Mouse (Mus musculus): Measurements from ENCODE around the gene Slc25a47. TPM values are rescaled to one million over a fixed set of nuclear protein-coding genes. Genes with fewer than 3 reads are reported as not detected.

Slc25a47 gene
- polyA plus RNA-seq, 1 experiment from 2014 or later: 10.1 TPM

DNA sequence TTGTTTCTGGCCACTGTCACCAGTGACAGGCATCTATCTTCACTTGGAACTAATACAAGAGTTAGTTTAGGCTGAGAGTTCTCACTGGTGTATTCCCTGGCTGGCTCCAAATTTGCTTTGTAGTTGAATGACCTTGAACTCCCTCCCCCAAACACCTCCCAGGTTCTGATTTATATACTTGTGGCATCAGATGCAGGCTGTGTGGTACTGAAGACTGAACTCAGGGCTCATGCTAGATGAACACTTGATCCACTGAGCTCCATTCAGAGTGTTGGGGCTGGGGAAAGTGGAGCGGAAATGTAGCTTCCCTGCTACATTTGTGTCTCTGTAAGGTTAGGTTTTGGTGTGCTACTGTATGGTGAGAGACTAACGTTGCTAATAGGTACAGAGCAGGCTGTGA lies 31.5 kb upstream of the Slc25a47 start:
- WGBS: 90% methylated on average over 2 of the region's 2 CpGs
- 0 out of 2 replicates have a peak, but pooled peaks cover 4% of the 10 kb centered on the region for H3K36me3 ChIP-seq (ENCODE audit: control insufficient read depth, insufficient read depth, low read length)
- no peak for ATAC-seq (ENCODE audit: low FRiP score)

DNA sequence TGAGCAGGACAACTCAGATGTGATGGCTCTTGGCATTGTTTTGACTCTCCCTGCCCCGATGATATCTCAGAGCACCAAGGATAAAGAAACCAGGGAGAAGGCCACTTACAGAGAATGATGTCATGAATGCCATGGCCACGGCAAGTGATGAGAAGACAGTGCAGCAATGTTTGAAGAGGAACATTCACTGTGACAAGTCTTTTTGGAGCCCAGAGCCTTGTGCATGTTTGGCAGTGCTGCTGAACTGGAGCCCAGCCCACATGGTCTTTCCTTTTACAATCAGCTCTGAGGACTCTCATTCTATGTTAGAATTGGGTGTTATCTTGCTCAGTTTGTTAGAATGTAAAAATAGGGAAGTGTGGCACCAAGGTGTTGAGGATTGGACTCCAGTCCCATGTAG lies 27.4 kb upstream of the Slc25a47 start:
- Histone ChIP-seq H3K4me1 (replicated peaks; ENCODE audit: control insufficient read depth, insufficient read depth, low read length) (no peaks in the 10 kb centered on the region), H3K9ac (ENCODE audit: low read depth, low read length) (no peak overlapping the region), H3K27ac (ENCODE audit: low read depth, low read length) (no peak overlapping the region), H3K4me2 (replicated peaks; ENCODE audit: low read depth, low read length) (no peak overlapping the region), H3K36me3 (ENCODE audit: control insufficient read depth, insufficient read depth, low read length) (0 out of 2 replicates have a peak, but pooled peaks cover 6% of the 10 kb centered on the region), H3K4me3 (ENCODE audit: low read depth, low read length) (no peak overlapping the region), H3K27me3 (ENCODE audit: control insufficient read depth, insufficient read depth, low read length) (no peaks in the 10 kb centered on the region), H3K9me3 (ENCODE audit: control insufficient read depth, low read length) (no peaks in the 10 kb centered on the region)
- WGBS: 93% methylated on average over 2 of the region's 2 CpGs
- DNase-seq (ENCODE audit: low spot score) (no peak), ATAC-seq (ENCODE audit: low FRiP score) (no peak)

More for the DNA sequence above, 31.5 kb upstream of the Slc25a47 start:
- DNase-seq (ENCODE audit: low spot score): no peak
- Histone ChIP-seq H3K4me1 (replicated peaks; ENCODE audit: control insufficient read depth, insufficient read depth, low read length) (no peaks in the 10 kb centered on the region), H3K9ac (ENCODE audit: low read depth, low read length) (no peak overlapping the region), H3K9me3 (ENCODE audit: control insufficient read depth, low read length) (no peaks in the 10 kb centered on the region), H3K4me3 (ENCODE audit: low read depth, low read length) (no peak overlapping the region), H3K4me2 (replicated peaks; ENCODE audit: low read depth, low read length) (no peak overlapping the region), H3K27ac (ENCODE audit: low read depth, low read length) (no peak overlapping the region), H3K27me3 (ENCODE audit: control insufficient read depth, insufficient read depth, low read length) (no peaks in the 10 kb centered on the region)

DNA sequence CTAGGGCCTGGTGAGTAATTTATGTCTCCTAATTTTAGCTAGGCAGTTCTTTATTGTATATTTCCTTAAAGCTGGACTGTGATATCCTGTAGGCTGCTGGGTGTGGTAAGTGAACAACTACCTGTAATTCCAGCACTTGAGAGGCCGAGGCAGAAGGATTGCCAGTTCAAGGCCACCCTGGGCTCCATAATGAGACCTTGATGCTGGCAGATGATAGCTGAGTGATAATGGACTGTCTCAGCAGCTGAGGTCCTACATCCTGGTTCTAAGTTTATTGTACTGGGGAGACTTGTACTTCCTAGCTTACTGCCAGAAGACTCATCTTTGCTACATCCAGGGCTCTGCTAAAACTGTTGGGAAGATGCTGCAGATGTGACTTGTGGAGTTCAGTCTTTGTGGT lies 26.1 kb upstream of the Slc25a47 start:
- H3K4me2 ChIP-seq (replicated peaks; ENCODE audit: low read depth, low read length): no peak overlapping the region
- H3K27ac ChIP-seq (ENCODE audit: low read depth, low read length): no peak overlapping the region
- DNase-seq (ENCODE audit: low spot score) (no peak), ATAC-seq (ENCODE audit: low FRiP score) (no peak)
- 0 out of 2 replicates have a peak, but pooled peaks cover 6% of the 10 kb centered on the region for H3K36me3 ChIP-seq (ENCODE audit: control insufficient read depth, insufficient read depth, low read length)
- H3K9me3 ChIP-seq (ENCODE audit: control insufficient read depth, low read length): no peaks in the 10 kb centered on the region
- no peaks in the 10 kb centered on the region for H3K4me1 ChIP-seq (replicated peaks; ENCODE audit: control insufficient read depth, insufficient read depth, low read length)
- H3K9ac ChIP-seq (ENCODE audit: low read depth, low read length): no peak overlapping the region
- no peaks in the 10 kb centered on the region for H3K27me3 ChIP-seq (ENCODE audit: control insufficient read depth, insufficient read depth, low read length)
- WGBS: 97% methylated on average over 1 of the region's 1 CpGs
- no peak overlapping the region for H3K4me3 ChIP-seq (ENCODE audit: low read depth, low read length)

DNA sequence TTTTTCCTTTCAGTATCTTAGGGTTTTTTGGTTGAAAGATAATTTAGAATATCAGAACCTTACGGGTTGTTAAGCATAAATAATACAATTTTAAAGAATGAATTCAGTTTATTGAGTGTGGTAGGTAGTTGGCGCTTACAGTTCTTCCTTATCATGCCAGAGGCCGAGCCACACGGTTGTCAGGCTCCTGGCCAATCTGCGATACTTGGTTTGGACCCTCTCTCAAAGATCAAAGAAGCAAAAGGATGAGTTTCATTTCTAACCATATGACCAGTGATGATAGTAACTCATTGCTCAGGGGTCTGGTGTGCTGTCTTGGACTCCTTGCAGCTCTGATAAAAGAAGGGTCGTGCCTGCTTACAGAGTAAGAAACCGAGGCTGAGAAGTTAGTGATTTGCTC lies 25.5 kb upstream of the Slc25a47 start:
- H3K4me2 ChIP-seq (replicated peaks; ENCODE audit: low read depth, low read length): no peak overlapping the region
- H3K4me1 ChIP-seq (replicated peaks; ENCODE audit: control insufficient read depth, insufficient read depth, low read length): no peaks in the 10 kb centered on the region
- no peaks in the 10 kb centered on the region for H3K9me3 ChIP-seq (ENCODE audit: control insufficient read depth, low read length)
- no peak overlapping the region for H3K9ac ChIP-seq (ENCODE audit: low read depth, low read length)
- H3K27ac ChIP-seq (ENCODE audit: low read depth, low read length): no peak overlapping the region
- peaks cover 8% of the 10 kb centered on the region; the same call in 1 of the 2 replicates for H3K36me3 ChIP-seq (ENCODE audit: control insufficient read depth, insufficient read depth, low read length)
- ATAC-seq (ENCODE audit: low FRiP score) (no peak), DNase-seq (ENCODE audit: low spot score) (no peak)
- WGBS: 95% methylated on average over 7 of the region's 7 CpGs
- no peak overlapping the region for H3K4me3 ChIP-seq (ENCODE audit: low read depth, low read length)
- no peaks in the 10 kb centered on the region for H3K27me3 ChIP-seq (ENCODE audit: control insufficient read depth, insufficient read depth, low read length)

DNA sequence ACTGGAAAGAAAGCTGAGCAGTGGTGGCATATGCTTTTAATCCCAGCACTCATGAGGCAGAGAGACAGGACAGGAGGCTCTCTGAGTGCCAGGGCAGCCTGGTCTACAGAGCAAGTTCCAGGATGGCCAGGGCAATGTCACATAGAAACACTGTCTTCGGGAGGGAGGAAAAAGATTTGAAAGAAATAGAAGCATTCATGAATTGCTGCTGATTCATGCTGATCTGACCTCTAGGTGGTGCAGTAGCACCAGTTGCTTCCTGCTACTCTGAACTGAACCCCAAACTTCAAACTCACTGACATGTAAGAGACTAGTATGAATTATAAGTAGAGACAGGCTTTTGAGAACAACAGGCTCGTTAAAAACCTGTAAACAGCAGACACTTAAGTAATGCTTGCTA lies 24.7 kb upstream of the Slc25a47 start:
- Histone ChIP-seq H3K4me3 (ENCODE audit: low read depth, low read length) (no peak overlapping the region), H3K27ac (ENCODE audit: low read depth, low read length) (no peak overlapping the region), H3K27me3 (ENCODE audit: control insufficient read depth, insufficient read depth, low read length) (no peaks in the 10 kb centered on the region), H3K4me2 (replicated peaks; ENCODE audit: low read depth, low read length) (no peak overlapping the region), H3K9me3 (ENCODE audit: control insufficient read depth, low read length) (no peaks in the 10 kb centered on the region), H3K9ac (ENCODE audit: low read depth, low read length) (no peak overlapping the region), H3K4me1 (replicated peaks; ENCODE audit: control insufficient read depth, insufficient read depth, low read length) (no peaks in the 10 kb centered on the region), H3K36me3 (ENCODE audit: control insufficient read depth, insufficient read depth, low read length) (peaks cover 8% of the 10 kb centered on the region; the same call in 1 of the 2 replicates)
- WGBS: 74% methylated on average over 2 of the region's 2 CpGs
- ATAC-seq (ENCODE audit: low FRiP score): no peak
- no peak for DNase-seq (ENCODE audit: low spot score)

DNA sequence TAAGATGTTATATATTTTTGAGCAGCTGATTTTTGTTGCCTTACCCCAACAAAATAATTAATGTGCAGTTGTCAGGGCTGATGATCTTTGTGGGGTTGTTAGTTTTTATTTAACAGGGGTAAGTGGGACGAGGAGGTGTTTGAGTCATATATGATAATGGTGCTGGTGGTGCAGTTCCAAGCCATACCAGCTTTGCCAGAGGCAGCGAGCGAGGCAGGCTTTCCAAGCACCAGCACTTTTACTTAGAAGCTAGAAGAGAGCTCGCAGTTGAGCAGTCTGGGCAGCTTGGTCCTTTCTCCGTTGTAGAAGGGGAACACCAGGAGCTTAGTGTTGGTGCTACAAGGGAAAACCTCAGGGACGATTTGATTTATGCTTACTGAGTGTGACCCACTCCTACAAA lies 23.4 kb upstream of the Slc25a47 start:
- Histone ChIP-seq H3K9me3 (ENCODE audit: control insufficient read depth, low read length) (no peaks in the 10 kb centered on the region), H3K4me1 (replicated peaks; ENCODE audit: control insufficient read depth, insufficient read depth, low read length) (no peaks in the 10 kb centered on the region), H3K27me3 (ENCODE audit: control insufficient read depth, insufficient read depth, low read length) (no peaks in the 10 kb centered on the region), H3K9ac (ENCODE audit: low read depth, low read length) (no peak overlapping the region), H3K4me2 (replicated peaks; ENCODE audit: low read depth, low read length) (no peak overlapping the region), H3K27ac (ENCODE audit: low read depth, low read length) (no peak overlapping the region), H3K36me3 (ENCODE audit: control insufficient read depth, insufficient read depth, low read length) (peaks cover 5% of the 10 kb centered on the region; the same call in 1 of the 2 replicates), H3K4me3 (ENCODE audit: low read depth, low read length) (no peak overlapping the region)
- no peak for ATAC-seq (ENCODE audit: low FRiP score)
- no peak for DNase-seq (ENCODE audit: low spot score)
- WGBS: 90% methylated on average over 6 of the region's 6 CpGs

DNA sequence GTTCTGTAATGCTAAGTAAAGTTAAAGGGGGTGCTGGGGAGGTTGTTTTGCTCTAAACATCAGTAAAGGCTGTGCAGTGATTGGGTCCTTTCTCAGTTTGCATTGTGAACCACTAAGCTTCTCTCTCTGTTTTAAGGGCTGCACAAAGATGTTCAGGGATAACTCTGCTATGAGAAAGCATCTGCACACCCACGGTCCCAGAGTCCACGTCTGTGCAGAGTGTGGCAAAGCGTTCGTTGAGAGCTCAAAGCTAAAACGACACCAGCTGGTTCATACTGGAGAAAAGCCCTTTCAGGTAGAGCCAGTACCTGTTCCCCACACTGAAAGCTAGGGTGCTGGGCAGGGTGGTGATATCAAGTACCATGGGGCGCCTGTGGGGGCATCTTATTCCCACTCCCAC lies 21.4 kb upstream of the Slc25a47 start:
- peaks cover 6% of the 10 kb centered on the region; the same call in 1 of the 2 replicates for H3K36me3 ChIP-seq (ENCODE audit: control insufficient read depth, insufficient read depth, low read length)
- WGBS: 92% methylated on average over 6 of the region's 6 CpGs
- DNase-seq (ENCODE audit: low spot score): no peak

DNA sequence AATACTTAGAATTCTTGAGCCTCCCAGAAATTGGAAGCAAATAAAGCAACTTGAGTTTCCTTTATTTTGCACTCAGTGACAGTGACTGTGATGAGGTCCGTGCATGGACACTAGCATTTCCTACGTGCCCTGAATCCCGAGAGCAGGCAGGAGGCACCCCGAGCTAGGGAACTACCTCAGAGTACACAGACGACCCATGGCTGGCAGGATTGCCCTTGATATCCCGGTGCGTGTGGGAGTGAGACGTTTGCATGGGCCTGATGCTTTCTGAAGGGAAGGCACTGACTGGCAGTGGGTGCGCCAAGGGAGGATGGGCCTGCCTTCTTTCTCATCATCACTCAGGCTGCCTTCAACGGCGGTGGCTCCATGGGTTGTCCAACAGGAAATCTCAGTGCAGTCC lies 19.3 kb upstream of the Slc25a47 start:
- WGBS: 90% methylated on average over 11 of the region's 11 CpGs
- no peak overlapping the region for H3K4me3 ChIP-seq (ENCODE audit: low read depth, low read length)
- H3K27me3 ChIP-seq (ENCODE audit: control insufficient read depth, insufficient read depth, low read length): no peaks in the 10 kb centered on the region
- H3K4me1 ChIP-seq (replicated peaks; ENCODE audit: control insufficient read depth, insufficient read depth, low read length): no peaks in the 10 kb centered on the region; the same call in 1 of the 2 replicates
- H3K27ac ChIP-seq (ENCODE audit: low read depth, low read length): no peak overlapping the region
- no peak overlapping the region for H3K4me2 ChIP-seq (replicated peaks; ENCODE audit: low read depth, low read length)
- no peaks in the 10 kb centered on the region for H3K9me3 ChIP-seq (ENCODE audit: control insufficient read depth, low read length)
- DNase-seq (ENCODE audit: low spot score) (no peak), ATAC-seq (ENCODE audit: low FRiP score) (no peak)
- H3K9ac ChIP-seq (ENCODE audit: low read depth, low read length): no peak overlapping the region
- H3K36me3 ChIP-seq (ENCODE audit: control insufficient read depth, insufficient read depth, low read length): peaks cover 4% of the 10 kb centered on the region; the same call in 1 of the 2 replicates

More for the DNA sequence above, 21.4 kb upstream of the Slc25a47 start:
- ATAC-seq (ENCODE audit: low FRiP score): no peak
- Histone ChIP-seq H3K27me3 (ENCODE audit: control insufficient read depth, insufficient read depth, low read length) (no peaks in the 10 kb centered on the region), H3K4me3 (ENCODE audit: low read depth, low read length) (no peak overlapping the region), H3K4me1 (replicated peaks; ENCODE audit: control insufficient read depth, insufficient read depth, low read length) (no peaks in the 10 kb centered on the region; the same call in 1 of the 2 replicates), H3K9me3 (ENCODE audit: control insufficient read depth, low read length) (no peaks in the 10 kb centered on the region), H3K9ac (ENCODE audit: low read depth, low read length) (no peak overlapping the region), H3K4me2 (replicated peaks; ENCODE audit: low read depth, low read length) (no peak overlapping the region), H3K27ac (ENCODE audit: low read depth, low read length) (no peak overlapping the region)

DNA sequence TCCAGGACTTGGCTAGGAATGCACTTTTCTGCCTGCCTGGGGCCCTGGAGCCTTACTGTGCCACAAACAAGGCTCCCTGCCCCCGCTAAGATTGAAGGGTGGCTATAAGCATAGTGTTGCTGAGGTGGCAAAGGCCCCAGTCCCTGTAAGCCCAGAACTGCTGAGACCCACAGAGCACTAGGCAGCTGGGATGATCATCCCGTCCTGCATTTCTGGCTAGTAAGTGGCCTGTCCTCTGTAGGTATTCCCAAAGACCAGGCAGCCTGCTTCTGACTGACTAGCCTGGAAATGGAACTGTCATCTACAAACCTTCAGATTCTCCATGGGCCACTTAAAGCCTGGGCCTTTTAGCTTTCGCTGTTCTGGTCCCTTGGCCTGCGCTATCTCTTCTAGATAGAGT lies 15.4 kb upstream of the Slc25a47 start:
- Histone ChIP-seq H3K4me2 (replicated peaks; ENCODE audit: low read depth, low read length) (no peak overlapping the region), H3K9me3 (ENCODE audit: control insufficient read depth, low read length) (no peaks in the 10 kb centered on the region), H3K4me1 (replicated peaks; ENCODE audit: control insufficient read depth, insufficient read depth, low read length) (no peaks in the 10 kb centered on the region; the same call in 1 of the 2 replicates), H3K27me3 (ENCODE audit: control insufficient read depth, insufficient read depth, low read length) (no peaks in the 10 kb centered on the region), H3K9ac (ENCODE audit: low read depth, low read length) (no peak overlapping the region), H3K4me3 (ENCODE audit: low read depth, low read length) (no peak overlapping the region), H3K27ac (ENCODE audit: low read depth, low read length) (no peak overlapping the region), H3K36me3 (ENCODE audit: control insufficient read depth, insufficient read depth, low read length) (0 out of 2 replicates have a peak, but pooled peaks cover 2% of the 10 kb centered on the region)
- 88% methylated on average over 4 of the region's 4 CpGs for WGBS
- no peak for DNase-seq (ENCODE audit: low spot score)
- no peak for ATAC-seq (ENCODE audit: low FRiP score)

Data from hindbrain, embryonic 11.5 days (tissue).